Mouse (Mus musculus): ENCODE measurements around the gene Olfr692. TPM values are rescaled to one million over a fixed set of nuclear protein-coding genes. Genes with fewer than 3 reads are reported as not detected.

Gene Olfr692
- polyA plus RNA-seq, 1 experiment from 2014 or later: 0.35 TPM

- H3K36me3 ChIP-seq (ENCODE audit: control insufficient read depth, insufficient read depth, low read length): peaks cover 8% of the 10 kb centered on the region; the same call in 1 of the 2 replicates
- H3K9me3 ChIP-seq (ENCODE audit: control insufficient read depth, low read length): no peaks in the 10 kb centered on the region
- no peak overlapping the region for H3K4me3 ChIP-seq (ENCODE audit: low read depth, low read length)
- no peak overlapping the region for H3K27ac ChIP-seq (replicated peaks; ENCODE audit: low read depth, low read length)
- H3K4me1 ChIP-seq (ENCODE audit: control insufficient read depth, insufficient read depth, low read length): no peaks in the 10 kb centered on the region
- DNase-seq (ENCODE audit: low spot score) (no peak), ATAC-seq (ENCODE audit: low read depth) (no peak)
- H3K4me2 ChIP-seq (ENCODE audit: low read depth, low read length): no peak overlapping the region
- WGBS: 92% methylated on average over 4 of the region's 4 CpGs
- no peak overlapping the region for H3K9ac ChIP-seq (ENCODE audit: low read depth, low read length)
- H3K27me3 ChIP-seq (replicated peaks; ENCODE audit: control insufficient read depth, insufficient read depth, low read length): no peaks in the 10 kb centered on the region
Measured at GRCm38 (mm10) chr7:105368521-105368920, 491 bp downstream of the Olfr692 start.

GRCm38 (mm10) chr7:105372912-105373311 is 4.9 kb downstream of the Olfr692 start:
- DNase-seq (ENCODE audit: low spot score): no peak
- Histone ChIP-seq H3K36me3 (ENCODE audit: control insufficient read depth, insufficient read depth, low read length) (peaks cover 39% of the 10 kb centered on the region), H3K4me1 (ENCODE audit: control insufficient read depth, insufficient read depth, low read length) (no peaks in the 10 kb centered on the region), H3K9me3 (ENCODE audit: control insufficient read depth, low read length) (no peaks in the 10 kb centered on the region), H3K9ac (ENCODE audit: low read depth, low read length) (no peak overlapping the region), H3K4me3 (ENCODE audit: low read depth, low read length) (no peak overlapping the region), H3K4me2 (ENCODE audit: low read depth, low read length) (no peak overlapping the region), H3K27ac (replicated peaks; ENCODE audit: low read depth, low read length) (no peak overlapping the region), H3K27me3 (replicated peaks; ENCODE audit: control insufficient read depth, insufficient read depth, low read length) (no peaks in the 10 kb centered on the region)
- WGBS: 92% methylated on average over 1 of the region's 1 CpGs
- ATAC-seq (ENCODE audit: low read depth): no peak

GRCm38 (mm10) chr7:105373509-105373908 is 5.5 kb downstream of the Olfr692 start:
- Histone ChIP-seq H3K36me3 (ENCODE audit: control insufficient read depth, insufficient read depth, low read length) (peaks cover 45% of the 10 kb centered on the region), H3K4me1 (ENCODE audit: control insufficient read depth, insufficient read depth, low read length) (no peaks in the 10 kb centered on the region), H3K4me2 (ENCODE audit: low read depth, low read length) (no peak overlapping the region), H3K27ac (replicated peaks; ENCODE audit: low read depth, low read length) (no peak overlapping the region), H3K9ac (ENCODE audit: low read depth, low read length) (no peak overlapping the region), H3K4me3 (ENCODE audit: low read depth, low read length) (no peak overlapping the region), H3K9me3 (ENCODE audit: control insufficient read depth, low read length) (no peaks in the 10 kb centered on the region), H3K27me3 (replicated peaks; ENCODE audit: control insufficient read depth, insufficient read depth, low read length) (no peaks in the 10 kb centered on the region)
- ATAC-seq (ENCODE audit: low read depth) (no peak), DNase-seq (ENCODE audit: low spot score) (no peak)
- WGBS: 93% methylated on average over 4 of the region's 4 CpGs

GRCm38 (mm10) chr7:105373976-105374375 is 5.9 kb downstream of the Olfr692 start:
- no peaks in the 10 kb centered on the region for H3K27me3 ChIP-seq (replicated peaks; ENCODE audit: control insufficient read depth, insufficient read depth, low read length)
- no peak for ATAC-seq (ENCODE audit: low read depth)
- no peak for DNase-seq (ENCODE audit: low spot score)
- no peak overlapping the region for H3K9ac ChIP-seq (ENCODE audit: low read depth, low read length)
- no peaks in the 10 kb centered on the region for H3K4me1 ChIP-seq (ENCODE audit: control insufficient read depth, insufficient read depth, low read length)
- no peak overlapping the region for H3K27ac ChIP-seq (replicated peaks; ENCODE audit: low read depth, low read length)
- no peak overlapping the region for H3K4me3 ChIP-seq (ENCODE audit: low read depth, low read length)
- H3K4me2 ChIP-seq (ENCODE audit: low read depth, low read length): no peak overlapping the region
- H3K36me3 ChIP-seq (ENCODE audit: control insufficient read depth, insufficient read depth, low read length): peaks cover 50% of the 10 kb centered on the region
- 94% methylated on average over 3 of the region's 3 CpGs for WGBS
- no peaks in the 10 kb centered on the region for H3K9me3 ChIP-seq (ENCODE audit: control insufficient read depth, low read length)

- no peak within 1 kb of the TSS for H3K4me3 ChIP-seq (ENCODE audit: low read depth, low read length)
- peaks cover 59% of the 10 kb centered on the region for H3K36me3 ChIP-seq (ENCODE audit: control insufficient read depth, insufficient read depth, low read length)
- H3K4me2 ChIP-seq (ENCODE audit: low read depth, low read length): no peak within 1 kb of the TSS
- no peak for DNase-seq (ENCODE audit: low spot score)
- WGBS: 80% methylated on average over 1 of the region's 1 CpGs
- no peak within 1 kb of the TSS for H3K27ac ChIP-seq (replicated peaks; ENCODE audit: low read depth, low read length)
- no peak within 1 kb of the TSS for H3K9ac ChIP-seq (ENCODE audit: low read depth, low read length)
- no peaks in the 10 kb centered on the region for H3K9me3 ChIP-seq (ENCODE audit: control insufficient read depth, low read length)
- no peaks in the 10 kb centered on the region for H3K27me3 ChIP-seq (replicated peaks; ENCODE audit: control insufficient read depth, insufficient read depth, low read length)
- no peak for ATAC-seq (ENCODE audit: low read depth)
- no peaks in the 10 kb centered on the region for H3K4me1 ChIP-seq (ENCODE audit: control insufficient read depth, insufficient read depth, low read length)
Measured at GRCm38 (mm10) chr7:105374866-105375265, 6.8 kb downstream of the Olfr692 start, which contains the start of gene Gm5901. Gene Gm5901, plus strand, starts transcription at chr7:105375038.

GRCm38 (mm10) chr7:105380329-105380728 is 12.3 kb downstream of the Olfr692 start:
- 93% methylated on average over 3 of the region's 3 CpGs for WGBS
- no peak for DNase-seq (ENCODE audit: low spot score)
- Histone ChIP-seq H3K4me1 (ENCODE audit: control insufficient read depth, insufficient read depth, low read length) (no peaks in the 10 kb centered on the region), H3K36me3 (ENCODE audit: control insufficient read depth, insufficient read depth, low read length) (peaks cover 92% of the 10 kb centered on the region), H3K4me2 (ENCODE audit: low read depth, low read length) (no peak overlapping the region), H3K9me3 (ENCODE audit: control insufficient read depth, low read length) (no peaks in the 10 kb centered on the region), H3K27ac (replicated peaks; ENCODE audit: low read depth, low read length) (no peak overlapping the region), H3K27me3 (replicated peaks; ENCODE audit: control insufficient read depth, insufficient read depth, low read length) (no peaks in the 10 kb centered on the region), H3K4me3 (ENCODE audit: low read depth, low read length) (no peak overlapping the region), H3K9ac (ENCODE audit: low read depth, low read length) (no peak overlapping the region)
- ATAC-seq (ENCODE audit: low read depth): no peak

GRCm38 (mm10) chr7:105387696-105388095 is 19.7 kb downstream of the Olfr692 start:
- Histone ChIP-seq H3K36me3 (ENCODE audit: control insufficient read depth, insufficient read depth, low read length) (peaks cover 86% of the 10 kb centered on the region), H3K4me3 (ENCODE audit: low read depth, low read length) (no peak overlapping the region), H3K27me3 (replicated peaks; ENCODE audit: control insufficient read depth, insufficient read depth, low read length) (no peaks in the 10 kb centered on the region), H3K9ac (ENCODE audit: low read depth, low read length) (no peak overlapping the region), H3K4me1 (ENCODE audit: control insufficient read depth, insufficient read depth, low read length) (no peaks in the 10 kb centered on the region), H3K27ac (replicated peaks; ENCODE audit: low read depth, low read length) (no peak overlapping the region), H3K9me3 (ENCODE audit: control insufficient read depth, low read length) (no peaks in the 10 kb centered on the region), H3K4me2 (ENCODE audit: low read depth, low read length) (no peak overlapping the region)
- DNase-seq (ENCODE audit: low spot score) (no peak), ATAC-seq (ENCODE audit: low read depth) (no peak)
- WGBS: 95% methylated on average over 2 of the region's 2 CpGs

- Histone ChIP-seq H3K36me3 (ENCODE audit: control insufficient read depth, insufficient read depth, low read length) (peaks cover 66% of the 10 kb centered on the region), H3K4me2 (ENCODE audit: low read depth, low read length) (no peak overlapping the region), H3K4me1 (ENCODE audit: control insufficient read depth, insufficient read depth, low read length) (no peaks in the 10 kb centered on the region), H3K4me3 (ENCODE audit: low read depth, low read length) (no peak overlapping the region), H3K9me3 (ENCODE audit: control insufficient read depth, low read length) (no peaks in the 10 kb centered on the region), H3K9ac (ENCODE audit: low read depth, low read length) (no peak overlapping the region), H3K27me3 (replicated peaks; ENCODE audit: control insufficient read depth, insufficient read depth, low read length) (no peaks in the 10 kb centered on the region), H3K27ac (replicated peaks; ENCODE audit: low read depth, low read length) (no peak overlapping the region)
- DNase-seq (ENCODE audit: low spot score) (no peak), ATAC-seq (ENCODE audit: low read depth) (no peak)
- WGBS: 93% methylated on average over 2 of the region's 2 CpGs
Measured at GRCm38 (mm10) chr7:105390236-105390635, 22.2 kb downstream of the Olfr692 start.

- no peak overlapping the region for H3K4me3 ChIP-seq (ENCODE audit: low read depth, low read length)
- peaks cover 4% of the 10 kb centered on the region; the same call in 1 of the 2 replicates for H3K4me1 ChIP-seq (ENCODE audit: control insufficient read depth, insufficient read depth, low read length)
- 55% methylated on average over 1 of the region's 1 CpGs for WGBS
- DNase-seq (ENCODE audit: low spot score) (no peak), ATAC-seq (ENCODE audit: low read depth) (no peak)
- H3K27ac ChIP-seq (replicated peaks; ENCODE audit: low read depth, low read length): no peak overlapping the region
- no peak overlapping the region for H3K9ac ChIP-seq (ENCODE audit: low read depth, low read length)
- H3K27me3 ChIP-seq (replicated peaks; ENCODE audit: control insufficient read depth, insufficient read depth, low read length): no peaks in the 10 kb centered on the region
- H3K36me3 ChIP-seq (ENCODE audit: control insufficient read depth, insufficient read depth, low read length): peaks cover 30% of the 10 kb centered on the region
- H3K9me3 ChIP-seq (ENCODE audit: control insufficient read depth, low read length): no peaks in the 10 kb centered on the region
- no peak overlapping the region for H3K4me2 ChIP-seq (ENCODE audit: low read depth, low read length)
Measured at GRCm38 (mm10) chr7:105394606-105395005, 26.6 kb downstream of the Olfr692 start.

All from embryonic facial prominence, embryonic 14.5 days (tissue).